Mouse (Mus musculus): Measurements from ENCODE around the gene Kmo. TPM values are rescaled to one million over a fixed set of nuclear protein-coding genes. Genes with fewer than 3 reads are reported as not detected.

The Kmo gene
- polyA plus RNA-seq (2021; fragmentation: Nextera tagmentation), result 0.14 and 0.15 TPM in 2 replicates
- long read RNA-seq, experiment 1, result 0 reads
- long read RNA-seq, experiment 2, result 0 reads

GRCm38 (mm10) chr1:175619814-175620431, at the start of gene Kmo:
Gene Kmo, plus strand, starts transcription at chr1:175620381.

DNA sequence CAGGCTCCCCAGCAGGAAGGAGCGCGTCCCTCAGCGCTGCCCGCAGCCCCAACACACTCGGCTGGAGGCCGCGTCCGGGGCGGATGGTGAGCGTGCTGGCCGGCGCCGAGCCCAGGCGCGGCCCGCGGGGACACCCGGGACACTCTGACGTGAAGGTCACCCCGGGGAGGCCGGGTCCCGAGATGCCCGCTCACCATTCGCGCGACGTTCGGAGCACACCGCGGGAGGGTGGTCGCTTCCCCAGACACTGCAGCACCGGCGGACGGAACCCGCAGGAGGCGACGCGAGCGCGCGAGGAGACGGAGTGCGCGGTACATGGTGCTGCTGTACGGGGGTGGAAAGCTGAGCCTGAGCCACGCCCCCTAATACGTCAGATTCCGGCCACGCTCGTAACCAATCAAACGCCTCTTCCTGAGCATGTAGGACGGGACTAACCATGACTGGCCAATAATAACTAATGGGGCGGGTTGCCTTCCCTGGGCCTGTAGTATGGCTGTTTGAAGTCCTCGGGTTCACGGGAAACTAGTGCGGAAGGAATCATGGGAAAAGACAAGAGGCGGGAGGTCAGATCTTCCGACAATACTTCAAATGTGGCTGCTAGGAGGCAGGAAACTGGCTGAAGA, 5.2 kb downstream of the Kmo start, which contains the start of gene Fh1:
TSS of gene Fh1 (minus strand) at position 379 of the 623 bp plus-strand sequence.

GRCm38 (mm10) chr1:175692246-175692996, 72.2 kb downstream of the Kmo start, which contains the start of the genes Opn3 and Chml:
Gene Opn3, minus strand, starts transcription at chr1:175692776.
Gene Chml, minus strand, starts transcription at chr1:175692901.

DNA sequence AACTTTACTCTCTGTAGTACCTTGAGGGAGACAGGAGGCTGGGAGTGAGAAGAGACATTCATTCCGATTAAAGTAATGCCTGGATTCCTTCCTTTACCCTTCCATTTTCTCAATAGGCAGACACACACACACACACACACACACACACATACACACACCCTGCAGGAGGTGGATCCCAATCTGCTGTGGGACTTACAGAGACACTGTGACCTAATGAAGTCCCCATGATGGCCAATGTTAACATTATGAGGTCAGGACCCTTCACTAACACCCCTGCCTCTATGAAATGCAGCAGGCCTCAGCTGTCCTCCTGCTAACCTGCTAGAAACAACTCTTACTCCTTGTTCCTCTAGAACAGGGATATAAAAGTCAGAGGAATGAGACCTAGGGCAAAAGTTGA, 78.1 kb downstream of the Kmo start, which contains the start of gene Wdr64:
TSS of gene Wdr64 (plus strand) at position 301 of the 400 bp plus-strand sequence.

Other genes with a start within 250 kb of the Kmo start
- gene Rgs7, start 127.9 kb upstream of the Kmo start, polyA plus RNA-seq (2021; fragmentation: Nextera tagmentation), result 42.1 and 83.8 TPM in 2 replicates
- 125 and 170 TPM in 2 replicates for gene Fh1, start 5.3 kb downstream of the Kmo start, polyA plus RNA-seq (2021; fragmentation: Nextera tagmentation)
- 5.5 and 6.8 TPM in 2 replicates for gene Opn3, start 72.4 kb downstream of the Kmo start, polyA plus RNA-seq (2021; fragmentation: Nextera tagmentation)
- 1.0 and 1.7 TPM in 2 replicates for gene Chml, start 72.5 kb downstream of the Kmo start, polyA plus RNA-seq (2021; fragmentation: Nextera tagmentation)
- gene Wdr64, start 78.2 kb downstream of the Kmo start, polyA plus RNA-seq (2021; fragmentation: Nextera tagmentation), result not detected in 2 replicates

Data from left cerebral cortex, adult 6 months (tissue).